Mouse (Mus musculus): ENCODE measurements around the gene Ccdc171.
"Not testable (repeated sequence)": the region's sequence is repeated elsewhere in the genome, so short reads cannot be mapped to it uniquely, and the experiment has no call there.

Ccdc171 gene

GRCm38 (mm10) chr4:83524843-83525689 lies at the start of gene Ccdc171:
Ccdc171 (plus strand) TSS chr4:83525545.
- DNase-seq (ENCODE audit: low spot score in 2 of 2), result peak; percentile 91 to 95

DNA sequence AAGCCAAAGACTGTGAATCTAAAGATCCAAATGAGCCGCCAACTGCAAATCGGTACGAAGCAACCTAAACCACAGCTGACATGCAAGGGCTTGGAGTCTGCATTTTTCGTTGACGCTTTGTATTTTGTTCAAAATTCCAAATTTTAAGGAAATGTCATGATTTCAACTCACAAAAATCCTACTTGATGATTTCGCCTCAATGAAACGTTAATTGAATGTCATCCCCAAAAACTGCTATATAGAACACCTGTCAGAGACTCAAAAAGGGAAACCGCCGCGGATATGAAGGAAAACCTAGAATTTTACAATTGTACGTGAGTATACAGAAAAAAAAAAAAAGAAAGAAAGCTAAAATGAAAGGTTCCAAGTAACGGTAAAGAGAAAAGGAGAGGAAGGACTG lies 40.1 kb upstream of the Ccdc171 start:
- no peak for DNase-seq (ENCODE audit: low spot score in 2 of 2)

- DNase-seq (ENCODE audit: low spot score in 2 of 2), result peak; percentile 64 to 78
Observed at GRCm38 (mm10) chr4:83485735-83486116, 39.6 kb upstream of the Ccdc171 start.

GRCm38 (mm10) chr4:83486117-83486901 lies 39.0 kb upstream of the Ccdc171 start, which contains the start of gene Psip1:
Psip1 (minus strand) TSS chr4:83486459.
- DNase-seq (ENCODE audit: low spot score in 2 of 2), result peak; percentile 79 to 81

DNA sequence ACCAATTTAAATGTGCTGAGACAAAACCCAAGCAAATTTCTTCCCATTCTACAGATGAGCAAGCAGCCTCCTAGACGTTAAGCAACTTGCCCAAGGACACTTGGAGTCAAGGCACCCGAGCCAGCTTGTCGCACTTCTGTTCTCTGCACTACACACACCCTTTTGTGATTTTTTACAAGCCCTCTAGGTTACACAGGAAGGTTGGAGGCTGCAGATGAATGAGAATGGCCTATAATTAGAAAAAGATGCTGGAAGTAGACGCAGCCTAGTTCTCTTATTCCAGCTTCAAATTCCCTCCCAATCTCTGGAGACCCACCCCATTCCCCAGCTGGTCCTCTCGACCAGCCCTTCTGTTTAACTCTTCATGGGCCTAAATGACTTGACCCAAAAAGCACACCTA lies 36.2 kb upstream of the Ccdc171 start:
- no peak for DNase-seq (ENCODE audit: low spot score in 2 of 2)

DNA sequence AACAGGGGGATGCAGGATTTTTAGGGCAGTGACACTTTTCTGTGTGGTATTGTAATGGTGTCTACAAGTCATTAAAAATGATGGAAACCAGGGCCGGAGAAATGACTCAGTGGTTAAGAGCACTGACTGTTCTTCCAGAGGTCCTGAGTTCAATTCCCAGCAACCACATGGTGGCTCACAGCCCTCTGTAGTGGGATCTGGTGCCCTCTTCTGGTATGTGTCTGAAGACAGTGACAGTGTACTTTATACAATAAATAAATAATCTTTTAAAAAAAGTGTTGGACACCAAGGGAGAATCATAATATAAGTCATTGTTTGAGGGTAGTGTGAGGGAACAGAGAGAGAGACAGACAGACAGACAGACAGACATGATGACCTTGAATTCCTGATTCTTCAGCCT lies 32.2 kb upstream of the Ccdc171 start:
- no peak for DNase-seq (ENCODE audit: low spot score in 2 of 2)

DNA sequence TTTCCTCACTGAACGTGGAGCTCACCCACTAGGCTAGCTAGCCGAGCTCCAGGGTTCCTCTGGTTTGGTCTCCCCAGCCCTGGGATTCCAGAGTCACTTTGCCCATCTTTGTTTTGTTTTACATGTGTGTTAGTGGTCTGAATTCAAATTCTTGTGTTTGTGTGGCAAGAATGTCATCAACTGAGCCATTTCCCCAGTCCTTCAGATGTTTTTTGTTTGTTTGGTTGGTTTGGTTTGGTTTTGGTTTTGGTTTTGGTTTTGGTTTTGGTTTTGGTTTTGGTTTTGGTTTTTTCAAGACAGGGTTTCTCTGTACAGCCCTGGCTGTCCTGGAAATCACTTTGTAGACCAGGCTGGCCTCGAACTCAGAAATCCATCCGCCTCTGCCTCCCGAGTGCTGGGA lies 28.3 kb upstream of the Ccdc171 start:
- DNase-seq (ENCODE audit: low spot score in 2 of 2), result not testable (repeated sequence)

GRCm38 (mm10) chr4:83500154-83501036 lies 24.9 kb upstream of the Ccdc171 start:
- DNase-seq (ENCODE audit: low spot score in 2 of 2), result no peak

DNA sequence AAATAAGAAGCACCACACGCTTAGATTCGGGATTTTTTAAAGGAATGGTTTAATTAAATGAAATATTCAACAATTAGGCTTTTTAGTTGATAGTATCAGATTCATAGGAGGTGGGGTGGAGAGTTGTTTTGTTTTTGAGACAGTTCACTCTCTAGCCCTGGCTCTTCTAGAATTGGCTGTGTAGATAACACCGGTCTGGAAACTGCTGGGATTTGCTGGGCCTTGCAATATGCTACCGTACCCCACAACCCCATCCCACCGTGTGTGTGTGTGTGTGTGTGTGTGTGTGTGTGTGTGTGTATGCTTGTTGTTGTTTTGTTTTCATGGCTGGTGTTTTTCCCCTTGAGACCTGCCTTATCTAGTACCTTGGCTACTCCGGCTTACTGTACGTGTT lies 24.3 kb upstream of the Ccdc171 start:
- DNase-seq (ENCODE audit: low spot score in 2 of 2), result no peak

GRCm38 (mm10) chr4:83509600-83509999 lies 15.7 kb upstream of the Ccdc171 start:
- no peak for DNase-seq (ENCODE audit: low spot score in 2 of 2)

GRCm38 (mm10) chr4:83511083-83511482 lies 14.3 kb upstream of the Ccdc171 start:
- no peak for DNase-seq (ENCODE audit: low spot score in 2 of 2)

DNA sequence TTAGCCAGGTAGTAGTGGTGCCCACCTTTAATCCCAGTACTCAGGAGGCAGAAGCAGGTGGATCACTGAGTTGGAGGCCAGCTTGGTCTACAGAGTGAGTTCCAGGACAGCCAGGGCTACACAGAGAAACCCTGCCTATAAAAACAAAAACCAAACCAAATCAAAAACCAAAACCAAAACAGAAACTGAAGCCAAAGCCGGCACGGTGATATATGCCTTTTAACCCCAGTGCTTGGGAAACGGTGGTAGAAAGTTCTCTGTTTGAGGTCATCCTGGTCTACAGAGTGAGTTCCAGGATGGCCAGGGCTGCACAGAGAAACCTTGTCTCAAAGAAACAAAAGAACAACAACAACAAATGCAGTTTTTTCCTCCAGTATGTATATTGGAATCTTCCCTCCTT lies 13.1 kb upstream of the Ccdc171 start:
- no peak for DNase-seq (ENCODE audit: low spot score in 2 of 2)

DNA sequence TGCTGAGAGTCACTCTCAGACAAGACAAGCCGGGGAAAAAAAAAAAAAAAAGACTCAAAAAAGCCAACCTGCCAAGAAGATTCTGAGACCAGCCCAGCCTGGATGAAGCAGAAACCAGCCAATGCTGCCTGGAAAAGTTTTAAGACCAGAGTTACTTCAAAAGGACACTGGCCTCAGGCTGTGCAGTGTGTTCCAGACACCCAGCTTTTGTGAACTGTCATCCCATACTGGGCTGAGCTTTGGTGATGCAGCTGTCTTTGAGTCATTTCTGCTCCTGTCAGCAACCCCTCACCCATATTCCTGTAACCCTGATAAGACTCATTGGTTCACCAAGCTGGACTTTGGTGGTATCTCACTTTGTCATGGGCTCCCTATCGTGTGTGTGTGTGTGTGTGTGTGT lies 12.7 kb upstream of the Ccdc171 start:
- DNase-seq (ENCODE audit: low spot score in 2 of 2), result no peak

DNA sequence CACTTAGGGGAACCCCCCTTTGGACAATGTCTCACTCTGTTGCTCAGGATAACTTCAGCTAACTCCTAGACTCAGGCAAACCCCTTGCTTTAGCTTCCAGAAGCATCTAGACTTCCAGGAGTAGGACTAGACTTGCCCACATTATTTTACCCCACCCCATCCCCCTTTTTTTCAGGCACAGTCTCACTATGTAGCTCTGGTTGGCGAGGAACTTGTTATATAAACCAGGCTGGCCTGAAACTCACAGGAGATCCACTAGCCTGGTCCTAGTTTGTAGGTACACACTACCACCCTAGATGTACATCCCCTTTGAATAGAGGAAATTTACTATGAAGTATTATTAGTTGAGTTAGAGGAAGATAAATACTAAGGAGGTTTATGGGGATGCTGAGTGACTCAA lies 11.2 kb upstream of the Ccdc171 start:
- DNase-seq (ENCODE audit: low spot score in 2 of 2), result no peak

DNA sequence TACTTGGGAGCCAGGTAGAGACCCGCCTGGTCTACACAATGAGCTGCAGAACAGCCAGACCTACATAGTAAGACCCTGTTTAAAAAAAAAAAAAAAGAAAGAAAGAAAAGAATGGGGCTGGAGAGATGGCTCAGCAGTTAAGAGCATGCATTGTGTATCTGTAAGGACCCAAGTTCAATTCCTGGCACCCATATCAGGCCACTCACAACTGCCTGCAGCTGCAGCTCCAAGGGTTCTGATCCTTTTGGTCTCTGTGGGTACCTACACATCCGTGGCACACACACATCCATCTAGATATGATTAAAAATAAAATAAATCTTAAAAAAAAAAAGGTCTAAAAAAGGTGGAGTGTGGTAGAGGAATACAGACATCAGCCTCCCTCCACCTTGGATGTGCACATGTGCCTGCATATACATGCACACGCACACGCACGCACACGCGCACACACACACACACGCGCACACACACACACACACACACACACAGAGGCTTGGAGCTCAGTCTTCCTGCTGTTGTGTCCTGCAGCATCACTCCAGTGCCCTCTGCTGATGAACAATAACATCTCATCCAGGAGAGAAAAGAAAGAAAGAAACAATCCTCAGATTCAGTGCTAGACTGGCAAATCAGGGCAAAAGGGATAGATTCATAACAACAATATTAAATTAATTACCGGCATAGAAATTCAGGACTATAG lies 10.2 kb upstream of the Ccdc171 start:
- DNase-seq (ENCODE audit: low spot score in 2 of 2), result no peak

DNA sequence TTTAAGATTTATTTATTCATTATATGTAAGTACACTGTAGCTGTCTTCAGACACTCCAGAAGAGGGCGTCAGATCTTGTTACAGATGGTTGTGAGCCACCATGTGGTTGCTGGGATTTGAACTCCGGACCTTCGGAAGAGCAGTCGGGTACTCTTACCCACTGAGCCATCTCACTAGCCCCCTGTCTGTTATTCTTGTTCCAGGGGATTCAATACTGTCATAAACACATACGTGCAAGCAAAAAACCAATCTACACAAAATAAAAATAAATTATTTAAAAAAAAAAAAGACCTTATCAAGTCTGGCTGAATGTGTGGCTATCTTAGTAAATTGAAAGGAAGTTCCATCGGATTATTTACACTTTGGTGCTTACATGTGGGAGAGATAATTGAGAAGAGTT lies 9.2 kb upstream of the Ccdc171 start:
- not testable (repeated sequence) for DNase-seq (ENCODE audit: low spot score in 2 of 2)

DNA sequence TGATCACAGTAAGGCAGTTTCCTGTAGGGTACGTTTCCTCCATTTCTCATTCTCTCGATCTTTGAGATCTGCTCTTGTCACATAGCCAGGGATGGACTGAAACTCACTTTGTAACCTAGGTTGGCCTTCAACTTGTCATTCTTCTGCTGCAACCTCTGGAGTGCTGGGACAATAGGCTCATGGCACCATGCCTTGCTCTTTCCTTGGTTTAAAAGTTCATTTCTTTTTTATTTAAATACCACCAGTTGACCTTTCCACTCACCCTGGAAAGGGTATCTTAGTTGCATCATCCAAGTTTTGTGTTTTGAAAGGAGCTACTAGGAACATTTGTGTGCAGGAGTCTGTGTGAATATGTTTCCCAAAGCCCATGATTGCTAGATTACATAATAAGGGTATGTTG lies 6.2 kb upstream of the Ccdc171 start:
- DNase-seq (ENCODE audit: low spot score in 2 of 2), result no peak

GRCm38 (mm10) chr4:83519807-83520206 lies 5.5 kb upstream of the Ccdc171 start:
- no peak for DNase-seq (ENCODE audit: low spot score in 2 of 2)

DNA sequence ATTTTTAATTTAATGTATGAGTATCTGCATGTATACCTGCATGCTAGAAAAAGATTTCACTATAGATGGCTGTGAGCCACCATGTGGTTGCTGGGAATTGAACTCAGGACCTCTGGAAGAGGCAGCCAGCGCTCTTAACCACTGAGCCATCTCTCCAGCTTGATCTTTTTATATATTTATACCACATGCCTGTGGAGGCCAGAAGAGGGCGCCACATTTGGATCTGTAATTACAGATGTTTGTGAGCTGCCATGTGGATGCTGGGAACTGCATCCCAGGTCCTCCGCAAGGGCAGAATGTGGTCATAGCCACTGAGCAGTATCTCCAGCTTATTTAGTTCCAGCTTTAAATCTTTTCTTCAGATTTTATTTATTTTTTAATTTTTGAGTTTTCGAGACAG lies 5.0 kb upstream of the Ccdc171 start:
- no peak for DNase-seq (ENCODE audit: low spot score in 2 of 2)

GRCm38 (mm10) chr4:83522066-83522465 lies 3.3 kb upstream of the Ccdc171 start:
- no peak for DNase-seq (ENCODE audit: low spot score in 2 of 2)

GRCm38 (mm10) chr4:83524456-83524842 lies 896 bp upstream of the Ccdc171 start:
- no peak for DNase-seq (ENCODE audit: low spot score in 2 of 2)

Measured in urinary bladder, postnatal 36 days (tissue).